Mouse (Mus musculus) thymus, postnatal 0 days (tissue): ENCODE measurements around the gene Il7r. TPM values are rescaled to one million over a fixed set of nuclear protein-coding genes. Genes with fewer than 3 reads are reported as not detected.
A peak's percentile ranks its signal among the peaks of the same experiment; 100 is the strongest.

Experiments
- DNase-seq: peaks from one replicate; pipeline ENCODE4 v3.0.0-alpha.2; 2015; ENCODE audit warnings: low spot score
- polyA plus RNA-seq: library from polyadenylated mRNA; unstranded; fragments of >200 nt; fragmentation: Nextera tagmentation; extraction: Ambion mirVana; gene quantifications from 2 replicates; pipeline ENCODE4 v1.2.1, GENCODE M21; 2015

Gene Il7r
- polyA plus RNA-seq, 1 experiment from 2014 or later = 26.4 TPM

GRCm38 (mm10) chr15:9472167-9472566 lies 57.8 kb downstream of the Il7r start:
- peak; percentile 56 for DNase-seq

GRCm38 (mm10) chr15:9471053-9471685 lies 58.8 kb downstream of the Il7r start:
- DNase-seq = no peak

- DNase-seq = no peak
Observed at GRCm38 (mm10) chr15:9464039-9464438, 65.9 kb downstream of the Il7r start.

GRCm38 (mm10) chr15:9463521-9464027 lies 66.4 kb downstream of the Il7r start:
- DNase-seq = peak; percentile 51

Other genes starting within 250 kb of the Il7r start
- gene Ugt3a2, start 194.6 kb downstream of the Il7r start, polyA plus RNA-seq = 0.06 TPM in 1 of 2 replicates, not detected in the other
- gene Capsl, start 94.1 kb downstream of the Il7r start, polyA plus RNA-seq = 6.2 and 7.4 TPM in 2 replicates
- gene Spef2, start 218.7 kb upstream of the Il7r start, polyA plus RNA-seq = 1.7 and 1.8 TPM in 2 replicates